In genomic region chr2:37823826-37824225, GRCm38 (mm10) we compare ENCODE assay signal across 18 mouse cellular contexts. TPM values are rescaled to one million over a fixed set of nuclear protein-coding genes. Genes with fewer than 3 reads are reported as not detected.
DNase-seq lines count a peak whose midpoint lies in the region; ATAC-seq lines count a peak whose summit lies in the region.
"Had no signal": no experiment of that assay in that cellular context is flagged by ENCODE, and none has a peak within 500 bp of the region (broad histone marks: within the 10 kb centered on the region; RNA-seq: fewer than 3 reads in every experiment).

No protein-coding gene starts in this region.

- no peaks in the 10 kb centered on the region for H3K27me3 ChIP-seq in kidney, embryonic 15.5 days
- no peaks in the 10 kb centered on the region for H3K27me3 ChIP-seq in liver, embryonic 16.5 days (ENCODE audit: control insufficient read depth, insufficient read depth, low read depth, low read length)
- H3K27me3 ChIP-seq in liver, embryonic 12.5 days (replicated peaks) = no peaks in the 10 kb centered on the region
- H3K27me3 ChIP-seq: forebrain, embryonic 13.5 days; heart, embryonic 12.5 days had no signal

- WGBS in kidney, embryonic 15.5 days = 77% methylated on average over 2 of the region's 2 CpGs
- WGBS in liver, embryonic 16.5 days (ENCODE audit: insufficient replicate concordance) = 67% methylated on average over 2 of the region's 2 CpGs
- 58% methylated on average over 2 of the region's 2 CpGs for WGBS in liver, embryonic 12.5 days (ENCODE audit: insufficient replicate concordance)

- H3K27ac ChIP-seq in kidney, embryonic 15.5 days = no peak overlapping the region
- H3K27ac ChIP-seq in liver, embryonic 16.5 days (ENCODE audit: low read length) = no peak overlapping the region
- no peak overlapping the region for H3K27ac ChIP-seq in liver, embryonic 12.5 days
- H3K27ac ChIP-seq: embryonic facial prominence, embryonic 10.5 days; forebrain, embryonic 13.5 days; heart, adult 2 months; hindbrain, embryonic 10.5 days had no signal

- no peaks in the 10 kb centered on the region for H3K9me3 ChIP-seq in kidney, embryonic 15.5 days (replicated peaks)
- no peaks in the 10 kb centered on the region for H3K9me3 ChIP-seq in liver, embryonic 16.5 days (replicated peaks; ENCODE audit: control insufficient read depth, low read length)
- no peaks in the 10 kb centered on the region for H3K9me3 ChIP-seq in liver, embryonic 12.5 days (replicated peaks)
- H3K9me3 ChIP-seq: embryonic facial prominence, embryonic 10.5 days; forebrain, embryonic 13.5 days; heart, embryonic 12.5 days; hindbrain, embryonic 10.5 days had no signal

- peak; percentile 34 for DNase-seq in kidney, adult 18-20 months
- peak; percentile 58 for DNase-seq in kidney, postnatal 10 days
- peak; percentile 47 to 76 for DNase-seq in kidney, postnatal 36 days
- DNase-seq in right cerebral cortex, postnatal 14 days = no peak
- DNase-seq in thymus, postnatal 4 days = no peak
- DNase-seq: adrenal gland, adult 8-10 months; adrenal gland, postnatal 36 days; cerebellum, adult 8-10 months; forebrain, postnatal 0 days; gastrocnemius, postnatal 14 days; heart, adult 2 months had no signal

- no peaks in the 10 kb centered on the region for H3K36me3 ChIP-seq in kidney, embryonic 15.5 days
- H3K36me3 ChIP-seq in liver, embryonic 16.5 days (ENCODE audit: control insufficient read depth, insufficient read depth) = no peaks in the 10 kb centered on the region
- no peaks in the 10 kb centered on the region for H3K36me3 ChIP-seq in liver, embryonic 12.5 days
- H3K36me3 ChIP-seq: embryonic facial prominence, embryonic 10.5 days; heart, embryonic 12.5 days; hindbrain, embryonic 10.5 days had no signal

- H3K9ac ChIP-seq in kidney, embryonic 15.5 days = no peak overlapping the region
- no peak overlapping the region for H3K9ac ChIP-seq in liver, embryonic 16.5 days (ENCODE audit: low read depth, low read length)
- no peak overlapping the region for H3K9ac ChIP-seq in liver, embryonic 12.5 days
- H3K9ac ChIP-seq: forebrain, embryonic 13.5 days; forebrain, postnatal 0 days; heart, embryonic 12.5 days had no signal

- H3K4me2 ChIP-seq in kidney, embryonic 15.5 days = no peak overlapping the region
- H3K4me2 ChIP-seq in liver, embryonic 16.5 days (ENCODE audit: low read depth, low read length) = no peak overlapping the region
- H3K4me2 ChIP-seq in liver, embryonic 12.5 days = no peak overlapping the region
- H3K4me2 ChIP-seq: forebrain, embryonic 13.5 days; heart, embryonic 12.5 days had no signal

- H3K4me1 ChIP-seq in kidney, embryonic 15.5 days = peaks cover 3% of the 10 kb centered on the region; the same call in 1 of the 2 replicates
- H3K4me1 ChIP-seq in liver, embryonic 16.5 days (ENCODE audit: control insufficient read depth, low read depth, low read length) = no peaks in the 10 kb centered on the region
- 0 out of 2 replicates have a peak, but pooled peaks cover under 1% of the 10 kb centered on the region for H3K4me1 ChIP-seq in liver, embryonic 12.5 days

- H3K4me3 ChIP-seq in kidney, embryonic 15.5 days (replicated peaks) = no peak overlapping the region
- no peak overlapping the region for H3K4me3 ChIP-seq in liver, embryonic 16.5 days (ENCODE audit: low read depth, low read length)
- no peak overlapping the region for H3K4me3 ChIP-seq in liver, embryonic 12.5 days
- H3K4me3 ChIP-seq: embryonic facial prominence, embryonic 10.5 days; forebrain, embryonic 13.5 days; heart, adult 2 months; heart, embryonic 12.5 days; hindbrain, embryonic 10.5 days had no signal

- ATAC-seq in kidney, embryonic 15.5 days (replicated peaks; ENCODE audit: low FRiP score) = no peak
- ATAC-seq in liver, embryonic 16.5 days (ENCODE audit: low read depth) = peak; percentile 48; the same call in 1 of the 2 replicates
- no peak for ATAC-seq in liver, embryonic 12.5 days
- ATAC-seq: forebrain, embryonic 13.5 days; forebrain, postnatal 0 days had no signal

RNA-seq across cellular contexts. Expression of gene Crb2, which starts 47.8 kb away (rescaled TPM):
- 3.4 and 4.1 TPM in 2 replicates for polyA plus RNA-seq in kidney, embryonic 15.5 days (2015; fragmentation: Nextera tagmentation; extraction: Ambion mirVana)
- polyA plus RNA-seq in liver, embryonic 16.5 days (2015; fragmentation: Nextera tagmentation; extraction: Ambion mirVana) = 0.06 and 0.12 TPM in 2 replicates
- 1.5 and 1.6 TPM in 2 replicates for polyA plus RNA-seq in liver, embryonic 12.5 days (2016; fragmentation: Nextera tagmentation; extraction: Ambion mirVana)

Comparison
In these comparisons a context has a peak if more than half of its experiments do, and no peak if none do; other contexts are left out.
1. DNase-seq: peak in kidney, adult 18-20 months (single experiment), kidney, postnatal 10 days (single experiment) and kidney, postnatal 36 days (2 of 2); none in right cerebral cortex, postnatal 14 days (single experiment) and thymus, postnatal 4 days (single experiment).